Mouse (Mus musculus) kidney, adult 2 months (tissue): ENCODE data around the gene Cst3. TPM values are rescaled to one million over a fixed set of nuclear protein-coding genes. Genes with fewer than 3 reads are reported as not detected.

Experiments
- DNase-seq: peaks from one replicate; pipeline ENCODE4 v3.0.0; 2021
- H3K27ac ChIP-seq: fragments of 200-500 bp; 2 replicates; pipeline ENCODE4 v1.5.1; 2012; ENCODE audit warnings: low read depth, low read length, control low read depth, inconsistent platforms; ENCODE audit not compliant: insufficient read depth
- H3K27me3 ChIP-seq: fragments of 200-500 bp; replicated peaks from 2 replicates; pipeline ENCODE4 v1.6.1; 2012; ENCODE audit warnings: mild to moderate bottlenecking, moderate library complexity, low read length, inconsistent platforms; ENCODE audit not compliant: control insufficient read depth, insufficient read depth
- H3K36me3 ChIP-seq: fragments of 200-500 bp; 2 replicates; pipeline ENCODE4 v1.6.1; 2012; ENCODE audit warnings: mild to moderate bottlenecking, moderate library complexity, low read length, inconsistent platforms; ENCODE audit not compliant: control insufficient read depth, insufficient read depth
- H3K4me1 ChIP-seq: fragments of 200-500 bp; 2 replicates; pipeline ENCODE4 v1.6.1; 2011; ENCODE audit warnings: low read length; ENCODE audit not compliant: control insufficient read depth, insufficient read depth
- H3K4me3 ChIP-seq: fragments of 200-500 bp; 2 replicates; pipeline ENCODE4 v1.5.1; 2011; ENCODE audit warnings: mild to moderate bottlenecking, low read depth, low read length, control low read depth; ENCODE audit not compliant: insufficient read depth
- CTCF ChIP-seq: fragments of 200-500 bp; conservative IDR thresholded peaks from 2 replicates; pipeline ENCODE4 v1.5.1; 2011; ENCODE audit warnings: low read depth, mild to moderate bottlenecking, control low read depth, low read length, moderate library complexity, mixed read lengths; ENCODE audit not compliant: insufficient read depth, insufficient read length
- POLR2A ChIP-seq: fragments of 200-500 bp; IDR thresholded peaks from one replicate; pipeline ENCODE4 v1.6.1; 2011; ENCODE audit warnings: low read depth, low read length, control low read depth
- WGBS: fragments of 180-500 bp; shearing (Covaris S2); methylation state at CpG from one replicate; pipeline ENCODE4 v1.1.7; 2018; 5-methylcytosine and 5-hydroxymethylcytosine counted together
- polyA plus RNA-seq: library from polyadenylated mRNA; depleted of rRNA; stranded (reverse); fragments of >200 nt; gene quantifications from 2 replicates; pipeline ENCODE4 v1.2.3, GENCODE M21; 2012

Cst3 gene
- polyA plus RNA-seq, 1 experiment = 1,101 TPM

DNA sequence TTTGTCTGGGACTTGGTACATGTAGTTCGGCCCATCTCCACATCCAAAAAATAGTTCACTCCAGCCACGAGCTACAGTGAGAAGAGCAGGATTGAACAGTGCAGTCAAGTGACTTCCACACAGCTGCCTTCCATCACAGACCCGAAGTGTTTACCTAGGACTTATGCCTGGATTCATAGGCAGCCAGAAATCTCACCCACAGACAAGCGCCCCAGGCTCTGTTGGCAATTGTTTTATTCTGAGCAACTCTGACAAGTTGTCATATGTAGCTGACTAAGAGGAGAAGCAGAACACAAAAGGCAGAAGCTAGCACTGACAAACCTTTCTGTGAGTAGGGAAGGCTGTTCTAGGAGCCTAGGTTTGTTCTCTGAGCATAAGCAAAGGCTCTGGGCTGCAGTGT, 2.6 kb downstream of the Cst3 start:
- no peak for TF ChIP-seq POLR2A
- TF ChIP-seq CTCF = no peak
- 68% methylated on average over 4 of the region's 4 CpGs for WGBS
- H3K27me3 ChIP-seq = no peaks in the 10 kb centered on the region
- H3K4me3 ChIP-seq = no peak overlapping the region; the same call in 1 of the 2 replicates
- no peak overlapping the region for H3K27ac ChIP-seq
- H3K36me3 ChIP-seq = no peaks in the 10 kb centered on the region; the same call in 1 of the 2 replicates
- peaks cover 12% of the 10 kb centered on the region for H3K4me1 ChIP-seq
- DNase-seq = peak; percentile 25

- Histone ChIP-seq H3K36me3 (no peaks in the 10 kb centered on the region; the same call in 1 of the 2 replicates), H3K27me3 (no peaks in the 10 kb centered on the region), H3K27ac (no peak overlapping the region), H3K4me3 (no peak overlapping the region), H3K4me1 (peaks cover 4% of the 10 kb centered on the region; the same call in 1 of the 2 replicates)
- DNase-seq = no peak
- WGBS = 79% methylated on average over 3 of the region's 3 CpGs
- no peak for TF ChIP-seq CTCF
- TF ChIP-seq POLR2A = no peak
Measured at GRCm38 (mm10) chr2:148870526-148870925, 5.0 kb downstream of the Cst3 start.

- no peak overlapping the region for H3K4me3 ChIP-seq
- no peak for DNase-seq
- H3K27me3 ChIP-seq = no peaks in the 10 kb centered on the region
- H3K27ac ChIP-seq = no peak overlapping the region
- no peaks in the 10 kb centered on the region; the same call in 1 of the 2 replicates for H3K36me3 ChIP-seq
- TF ChIP-seq CTCF = no peak
- no peak for TF ChIP-seq POLR2A
- 45% methylated on average over 1 of the region's 1 CpGs for WGBS
- no peaks in the 10 kb centered on the region for H3K4me1 ChIP-seq
Measured at GRCm38 (mm10) chr2:148868959-148869358, 6.5 kb downstream of the Cst3 start.

GRCm38 (mm10) chr2:148864966-148865365, 10.5 kb downstream of the Cst3 start, which contains the start of gene 9230104L09Rik:
Gene 9230104L09Rik, minus strand, starts transcription at chr2:148865038.
- no peaks in the 10 kb centered on the region for H3K36me3 ChIP-seq
- no peak for DNase-seq
- no peak within 1 kb of the TSS for H3K27ac ChIP-seq
- TF ChIP-seq POLR2A = no peak
- TF ChIP-seq CTCF = no peak
- H3K27me3 ChIP-seq = no peaks in the 10 kb centered on the region
- WGBS = 56% methylated on average over 2 of the region's 2 CpGs
- H3K4me3 ChIP-seq = no peak within 1 kb of the TSS
- H3K4me1 ChIP-seq = no peaks in the 10 kb centered on the region

DNA sequence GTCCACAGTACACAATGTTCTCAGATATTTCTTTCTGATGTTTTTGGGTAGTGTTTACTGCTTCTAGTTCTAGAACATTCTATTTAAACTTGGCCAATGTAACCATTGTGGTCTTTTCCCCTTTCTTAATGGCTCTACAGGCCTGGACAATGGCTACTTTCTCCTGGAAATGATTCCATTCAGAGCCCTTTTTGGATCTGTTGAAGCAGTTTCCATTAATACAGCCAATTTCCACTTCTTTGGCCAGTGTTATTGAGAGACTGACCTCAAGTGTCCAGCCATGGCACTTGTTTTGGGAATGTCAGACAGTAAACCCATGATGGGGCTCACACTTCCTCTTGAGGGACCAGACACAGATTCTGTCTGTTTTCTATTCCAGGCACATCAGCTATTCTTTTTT, 13.8 kb downstream of the Cst3 start:
- Histone ChIP-seq H3K27ac (no peak overlapping the region), H3K4me1 (no peaks in the 10 kb centered on the region), H3K4me3 (no peak overlapping the region), H3K27me3 (no peaks in the 10 kb centered on the region), H3K36me3 (no peaks in the 10 kb centered on the region)
- no peak for DNase-seq
- no peak for TF ChIP-seq CTCF
- no peak for TF ChIP-seq POLR2A

DNA sequence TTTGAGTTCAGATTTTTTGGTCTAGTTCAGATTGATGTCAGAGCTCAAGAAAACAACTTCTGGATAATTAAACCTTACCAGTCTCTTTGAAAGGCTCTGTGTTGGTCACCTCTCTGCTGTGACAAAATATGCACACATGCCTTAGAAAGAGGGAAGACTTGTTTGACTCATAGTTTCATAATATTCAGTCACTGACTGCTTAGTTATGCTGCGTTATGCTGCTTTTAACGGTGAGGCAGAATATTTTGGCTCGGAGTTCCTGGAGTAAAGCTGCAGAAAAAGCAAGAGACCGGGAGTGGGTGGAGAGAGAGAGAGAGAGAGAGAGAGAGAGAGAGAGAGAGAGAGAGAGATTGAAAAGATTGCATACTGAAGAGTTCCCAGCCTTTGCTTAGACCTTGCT, 14.5 kb downstream of the Cst3 start:
- no peak for DNase-seq
- TF ChIP-seq CTCF (no peak), POLR2A (no peak)
- Histone ChIP-seq H3K4me1 (no peaks in the 10 kb centered on the region), H3K4me3 (no peak overlapping the region), H3K27ac (no peak overlapping the region), H3K27me3 (no peaks in the 10 kb centered on the region), H3K36me3 (no peaks in the 10 kb centered on the region)
- 68% methylated on average over 4 of the region's 4 CpGs for WGBS

- TF ChIP-seq POLR2A = no peak
- no peak for TF ChIP-seq CTCF
- H3K27ac ChIP-seq = no peak overlapping the region
- no peaks in the 10 kb centered on the region for H3K36me3 ChIP-seq
- H3K27me3 ChIP-seq = no peaks in the 10 kb centered on the region
- DNase-seq = no peak
- no peak overlapping the region for H3K4me3 ChIP-seq
- WGBS = 80% methylated on average over 4 of the region's 4 CpGs
- H3K4me1 ChIP-seq = no peaks in the 10 kb centered on the region
Measured at GRCm38 (mm10) chr2:148857506-148857905, 18.0 kb downstream of the Cst3 start.
